Mouse (Mus musculus) embryonic facial prominence, embryonic 14.5 days (tissue): ENCODE results near the gene Gm17482. TPM values are rescaled to one million over a fixed set of nuclear protein-coding genes. Genes with fewer than 3 reads are reported as not detected.

ENCODE experiments used
- ATAC-seq: fragments of 200-750 bp; cut with Nextera tagmentation; 2 replicates; pipeline ENCODE4 v1.8.0; 2017; ENCODE audit warnings: low read depth, moderate number of reproducible peaks, moderate TSS enrichment
- DNase-seq: peaks from one replicate; pipeline ENCODE4 v3.0.0-alpha.2; 2015; ENCODE audit warnings: low spot score
- H3K27ac ChIP-seq: fragments of 300-500 bp; sonication (generic); replicated peaks from 2 replicates; pipeline ENCODE4 v1.5.1; 2014; ENCODE audit warnings: low read depth, mild to moderate bottlenecking, low read length, moderate library complexity
- H3K27me3 ChIP-seq: fragments of 300-500 bp; sonication (generic); replicated peaks from 2 replicates; pipeline ENCODE4 v1.6.1; 2014; ENCODE audit warnings: low read length; ENCODE audit not compliant: control insufficient read depth, insufficient read depth
- H3K36me3 ChIP-seq: fragments of 300-500 bp; sonication (generic); 2 replicates; pipeline ENCODE4 v1.6.1; 2014; ENCODE audit warnings: low read length, mixed read lengths; ENCODE audit not compliant: control insufficient read depth, insufficient read depth
- H3K4me1 ChIP-seq: fragments of 300-500 bp; sonication (generic); 2 replicates; pipeline ENCODE4 v1.6.1; 2014; ENCODE audit warnings: antibody characterized with exemption, low read length; ENCODE audit not compliant: control insufficient read depth, insufficient read depth
- H3K4me2 ChIP-seq: fragments of 300-500 bp; sonication (generic); 2 replicates; pipeline ENCODE4 v1.6.1; 2014; ENCODE audit warnings: low read depth, mild to moderate bottlenecking, low read length, moderate library complexity, mixed read lengths
- H3K4me3 ChIP-seq: fragments of 300-500 bp; sonication (generic); 2 replicates; pipeline ENCODE4 v1.5.1; 2014; ENCODE audit warnings: low read depth, mild to moderate bottlenecking, low read length
- H3K9ac ChIP-seq: fragments of 300-500 bp; sonication (generic); 2 replicates; pipeline ENCODE4 v1.6.1; 2014; ENCODE audit warnings: low read depth, mild to moderate bottlenecking, low read length, moderate library complexity, mixed read lengths
- H3K9me3 ChIP-seq: fragments of 300-500 bp; sonication (generic); 2 replicates; pipeline ENCODE4 v1.6.1; 2016; ENCODE audit warnings: low read length; ENCODE audit not compliant: control insufficient read depth
- WGBS: fragments of 180-500 bp; shearing (Covaris S2); extraction: QIAGEN DNeasy Blood & Tissue Kit; methylation state at CpG from one replicate; pipeline ENCODE4 v1.1.7; 2014; 5-methylcytosine and 5-hydroxymethylcytosine counted together
- polyA plus RNA-seq: library from polyadenylated mRNA; unstranded; fragments of >200 nt; fragmentation: Nextera tagmentation; extraction: Ambion mirVana; gene quantifications from 2 replicates; pipeline ENCODE4 v1.2.1, GENCODE M21; 2014

Gene Gm17482
- polyA plus RNA-seq = not detected in 2 replicates

DNA sequence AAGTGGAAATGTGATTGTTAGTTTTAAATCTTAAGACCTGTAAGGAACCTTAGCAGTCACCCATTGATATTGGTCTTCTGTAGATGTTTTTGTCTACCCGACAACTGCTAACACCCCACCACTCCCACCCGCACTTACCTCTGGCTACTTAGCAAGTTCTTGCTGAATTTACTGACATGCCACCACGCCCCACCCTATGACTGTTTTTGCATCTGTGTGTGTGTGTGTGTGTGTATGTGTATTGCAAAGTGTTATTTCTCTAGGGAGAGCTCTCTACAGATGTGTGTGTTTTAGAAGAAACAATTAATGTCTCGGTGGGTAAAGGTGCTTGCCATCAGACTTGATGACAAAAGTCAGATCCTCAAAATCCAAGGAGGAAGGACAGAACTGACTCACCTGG lies at the start of gene Gm17482:
Gm17482 (plus strand) TSS at position 301 of the 400 bp plus-strand sequence.
- DNase-seq = no peak
- ATAC-seq = no peak
- no peak within 1 kb of the TSS for H3K27ac ChIP-seq
- peaks cover 3% of the 10 kb centered on the region; the same call in 1 of the 2 replicates for H3K4me1 ChIP-seq
- no peak within 1 kb of the TSS for H3K4me2 ChIP-seq
- no peaks in the 10 kb centered on the region for H3K36me3 ChIP-seq
- 75% methylated on average over 4 of the region's 4 CpGs for WGBS
- no peaks in the 10 kb centered on the region for H3K9me3 ChIP-seq
- no peak within 1 kb of the TSS for H3K9ac ChIP-seq
- no peak within 1 kb of the TSS for H3K4me3 ChIP-seq
- no peaks in the 10 kb centered on the region for H3K27me3 ChIP-seq

GRCm38 (mm10) chr6:115178826-115179225 lies 48.3 kb upstream of the Gm17482 start:
- Histone ChIP-seq H3K27ac (no peak overlapping the region), H3K9ac (no peak overlapping the region), H3K27me3 (no peaks in the 10 kb centered on the region), H3K4me3 (no peak overlapping the region), H3K4me1 (no peaks in the 10 kb centered on the region), H3K36me3 (no peaks in the 10 kb centered on the region), H3K9me3 (no peaks in the 10 kb centered on the region), H3K4me2 (no peak overlapping the region)
- 23% methylated on average over 3 of the region's 3 CpGs for WGBS
- ATAC-seq = no peak
- peak; percentile 74 for DNase-seq

DNA sequence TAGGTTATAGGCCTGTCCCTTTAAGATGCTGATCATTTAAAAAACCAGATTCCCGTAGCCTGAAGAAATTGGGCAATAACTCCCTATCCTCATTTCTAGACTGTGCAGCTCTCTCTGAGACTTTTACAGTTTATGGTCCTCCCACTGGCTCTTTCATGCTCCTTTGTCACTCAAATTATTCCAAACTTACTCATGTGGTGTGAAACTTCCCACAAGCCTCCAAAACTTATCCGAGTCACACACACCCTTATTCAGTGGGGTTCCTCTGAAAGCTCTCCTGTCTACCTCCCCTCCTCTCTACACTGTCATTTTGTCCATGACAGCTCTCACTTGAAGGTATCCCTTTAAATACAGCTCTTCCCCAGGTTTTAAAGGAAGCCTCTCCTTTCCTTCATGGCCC lies 46.0 kb upstream of the Gm17482 start:
- Histone ChIP-seq H3K4me2 (no peak overlapping the region), H3K9me3 (no peaks in the 10 kb centered on the region), H3K36me3 (no peaks in the 10 kb centered on the region), H3K4me1 (no peaks in the 10 kb centered on the region), H3K9ac (no peak overlapping the region), H3K27ac (no peak overlapping the region), H3K27me3 (no peaks in the 10 kb centered on the region), H3K4me3 (no peak overlapping the region)
- ATAC-seq (no peak), DNase-seq (no peak)
- WGBS = 76% methylated on average over 2 of the region's 2 CpGs

- no peaks in the 10 kb centered on the region for H3K4me1 ChIP-seq
- no peaks in the 10 kb centered on the region for H3K27me3 ChIP-seq
- H3K27ac ChIP-seq = no peak overlapping the region
- no peaks in the 10 kb centered on the region for H3K9me3 ChIP-seq
- H3K4me3 ChIP-seq = no peak overlapping the region
- WGBS = 67% methylated on average over 7 of the region's 7 CpGs
- H3K36me3 ChIP-seq = no peaks in the 10 kb centered on the region
- no peak overlapping the region for H3K9ac ChIP-seq
- H3K4me2 ChIP-seq = no peak overlapping the region
- no peak for ATAC-seq
- DNase-seq = no peak
These were observed 36.0 kb upstream of the Gm17482 start for GRCm38 (mm10) chr6:115191111-115191510.

- 71% methylated on average over 3 of the region's 3 CpGs for WGBS
These were observed 26.4 kb upstream of the Gm17482 start for GRCm38 (mm10) chr6:115200753-115201152.

GRCm38 (mm10) chr6:115203029-115203428 lies 24.1 kb upstream of the Gm17482 start:
- Histone ChIP-seq H3K9ac (no peak overlapping the region), H3K27me3 (no peaks in the 10 kb centered on the region), H3K4me3 (no peak overlapping the region), H3K4me1 (no peaks in the 10 kb centered on the region), H3K36me3 (no peaks in the 10 kb centered on the region), H3K27ac (no peak overlapping the region), H3K9me3 (no peaks in the 10 kb centered on the region), H3K4me2 (no peak overlapping the region)
- DNase-seq (no peak), ATAC-seq (no peak)
- WGBS = 72% methylated on average over 3 of the region's 3 CpGs

More at GRCm38 (mm10) chr6:115200753-115201152, 26.4 kb upstream of the Gm17482 start:
- H3K27ac ChIP-seq = no peak overlapping the region
- H3K27me3 ChIP-seq = no peaks in the 10 kb centered on the region
- H3K36me3 ChIP-seq = no peaks in the 10 kb centered on the region
- H3K4me3 ChIP-seq = no peak overlapping the region
- no peak for DNase-seq
- no peak overlapping the region for H3K9ac ChIP-seq
- H3K4me2 ChIP-seq = no peak overlapping the region
- no peaks in the 10 kb centered on the region for H3K4me1 ChIP-seq
- H3K9me3 ChIP-seq = no peaks in the 10 kb centered on the region
- ATAC-seq = no peak

- H3K27me3 ChIP-seq = no peaks in the 10 kb centered on the region
- H3K9me3 ChIP-seq = no peaks in the 10 kb centered on the region
- H3K4me3 ChIP-seq = no peak overlapping the region
- no peak overlapping the region for H3K27ac ChIP-seq
- no peak overlapping the region for H3K4me2 ChIP-seq
- WGBS = 58% methylated on average over 2 of the region's 2 CpGs
- DNase-seq (no peak), ATAC-seq (no peak)
- no peaks in the 10 kb centered on the region for H3K36me3 ChIP-seq
- H3K4me1 ChIP-seq = peaks cover 4% of the 10 kb centered on the region; the same call in 1 of the 2 replicates
- no peak overlapping the region for H3K9ac ChIP-seq
These were observed 17.0 kb upstream of the Gm17482 start for GRCm38 (mm10) chr6:115210187-115210586.

GRCm38 (mm10) chr6:115210820-115211219 lies 16.3 kb upstream of the Gm17482 start:
- Histone ChIP-seq H3K4me1 (peaks cover 4% of the 10 kb centered on the region; the same call in 1 of the 2 replicates), H3K4me3 (no peak overlapping the region), H3K27me3 (no peaks in the 10 kb centered on the region), H3K27ac (no peak overlapping the region), H3K9me3 (no peaks in the 10 kb centered on the region), H3K9ac (no peak overlapping the region), H3K4me2 (no peak overlapping the region), H3K36me3 (no peaks in the 10 kb centered on the region)
- DNase-seq = no peak
- WGBS = 61% methylated on average over 3 of the region's 3 CpGs
- ATAC-seq = no peak

GRCm38 (mm10) chr6:115212132-115212903 lies 14.8 kb upstream of the Gm17482 start:
- Histone ChIP-seq H3K9ac (no peak overlapping the region), H3K27me3 (no peaks in the 10 kb centered on the region), H3K4me2 (no peak overlapping the region), H3K9me3 (no peaks in the 10 kb centered on the region), H3K27ac (no peak overlapping the region; the same call in 1 of the 2 replicates), H3K4me3 (no peak overlapping the region), H3K4me1 (peaks cover 4% of the 10 kb centered on the region; the same call in 1 of the 2 replicates), H3K36me3 (no peaks in the 10 kb centered on the region)
- ATAC-seq = no peak
- DNase-seq = peak; percentile 40
- 41% methylated on average over 5 of the region's 5 CpGs for WGBS
